Mouse (Mus musculus) cortical plate, adult 2 months (tissue): ENCODE measurements at regions not wholly inside any gene's neighbourhood (a gene's known extent, or its start where the extent isn't known, plus 50 kb on each side); places are given as distances from the start of the nearest gene placed in this dataset.

Experiments
- CTCF ChIP-seq: fragments of 200-500 bp; IDR thresholded peaks from 2 replicates; pipeline ENCODE4 v1.5.1; 2011; ENCODE audit warnings: mild to moderate bottlenecking, control low read depth, low read length; ENCODE audit not compliant: insufficient read depth; ENCODE audit errors: extremely low read depth
- POLR2A ChIP-seq: fragments of 200-500 bp; IDR thresholded peaks from 2 replicates; pipeline ENCODE4 v1.6.1; 2011; ENCODE audit warnings: mild to moderate bottlenecking, low read length, control low read depth; ENCODE audit not compliant: insufficient read depth; ENCODE audit errors: extremely low read depth

DNA sequence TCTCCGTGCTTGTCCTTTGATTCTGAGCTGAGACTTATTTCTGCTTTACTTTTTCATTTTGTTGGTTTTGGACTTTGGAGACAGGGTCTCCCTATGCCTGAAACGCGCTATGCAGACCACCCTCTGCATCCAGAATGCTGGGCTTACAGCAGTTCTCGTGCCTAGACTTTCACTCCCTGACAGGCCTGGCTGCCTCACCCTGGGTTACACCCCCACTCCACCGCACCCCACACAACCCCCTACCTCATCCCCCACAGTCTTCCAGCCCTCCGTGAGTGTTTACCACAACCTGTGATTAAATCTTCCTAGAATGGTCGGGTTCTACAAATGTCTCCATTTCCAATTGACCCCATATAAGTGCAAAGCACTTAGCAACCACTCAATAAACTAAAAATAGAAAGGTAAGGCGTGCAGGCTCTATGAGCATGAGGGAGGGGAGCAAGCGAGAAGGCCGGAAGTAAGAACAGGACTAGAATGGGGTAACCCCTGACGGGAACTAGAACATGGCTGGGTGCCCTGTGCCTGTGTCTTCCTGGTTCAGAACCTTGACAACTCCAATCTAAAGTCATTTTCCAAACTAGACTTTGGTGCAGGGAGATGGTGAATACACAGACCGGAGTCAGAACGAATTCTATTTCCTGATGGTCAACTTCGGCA is 131.2 kb upstream of the Lef1 start:
- no peak for TF ChIP-seq CTCF
- TF ChIP-seq POLR2A = no peak
